Mouse (Mus musculus) kidney, adult 2 months (tissue): ENCODE results near the gene Nfatc2ip.

Experiments
- CTCF ChIP-seq: fragments of 200-500 bp; conservative IDR thresholded peaks from 2 replicates; pipeline ENCODE4 v1.5.1; 2011; ENCODE audit warnings: low read depth, mild to moderate bottlenecking, control low read depth, low read length, moderate library complexity, mixed read lengths; ENCODE audit not compliant: insufficient read depth, insufficient read length
- POLR2A ChIP-seq: fragments of 200-500 bp; IDR thresholded peaks from one replicate; pipeline ENCODE4 v1.6.1; 2011; ENCODE audit warnings: low read depth, low read length, control low read depth

GRCm38 (mm10) chr7:126397221-126397620 is 684 bp upstream of the Nfatc2ip start:
- no peak for TF ChIP-seq POLR2A
- TF ChIP-seq CTCF: no peak
